Mouse (Mus musculus): ENCODE data around the gene Nfatc2ip. TPM values are rescaled to one million over a fixed set of nuclear protein-coding genes. Genes with fewer than 3 reads are reported as not detected.
"Not testable (repeated sequence)": the region's sequence is repeated elsewhere in the genome, so short reads cannot be mapped to it uniquely, and the experiment has no call there.

Gene Nfatc2ip
- total RNA-seq, 2 experiments from 2014 or later: 11.7 to 15.9 TPM

- ATAC-seq (replicated peaks; ENCODE audit: poor library complexity, severe bottlenecking): no peak
Observed at GRCm38 (mm10) chr7:126414725-126415124, 18.2 kb upstream of the Nfatc2ip start, which contains the start of gene Cd19. Gene Cd19, minus strand, starts transcription at chr7:126414889.

- ATAC-seq (replicated peaks; ENCODE audit: poor library complexity, severe bottlenecking): no peak
Observed at GRCm38 (mm10) chr7:126411061-126411460, 14.5 kb upstream of the Nfatc2ip start.

- no peak for ATAC-seq (replicated peaks; ENCODE audit: poor library complexity, severe bottlenecking)
Observed at GRCm38 (mm10) chr7:126408686-126409085, 12.1 kb upstream of the Nfatc2ip start.

GRCm38 (mm10) chr7:126402518-126402917 is 6.0 kb upstream of the Nfatc2ip start:
- ATAC-seq (replicated peaks; ENCODE audit: poor library complexity, severe bottlenecking): not testable (repeated sequence)

- peak; percentile 49 for ATAC-seq (replicated peaks; ENCODE audit: poor library complexity, severe bottlenecking)
Observed at GRCm38 (mm10) chr7:126399548-126399947, 3.0 kb upstream of the Nfatc2ip start.

- ATAC-seq (replicated peaks; ENCODE audit: poor library complexity, severe bottlenecking): no peak
Observed at GRCm38 (mm10) chr7:126397822-126398221, 1.3 kb upstream of the Nfatc2ip start.

- no peak for ATAC-seq (replicated peaks; ENCODE audit: poor library complexity, severe bottlenecking)
Observed at GRCm38 (mm10) chr7:126397221-126397620, 684 bp upstream of the Nfatc2ip start.

GRCm38 (mm10) chr7:126392086-126392884 is 4.3 kb downstream of the Nfatc2ip start:
- ATAC-seq (replicated peaks; ENCODE audit: poor library complexity, severe bottlenecking): not testable (repeated sequence)

- no peak for ATAC-seq (replicated peaks; ENCODE audit: poor library complexity, severe bottlenecking)
Observed at GRCm38 (mm10) chr7:126388185-126388584, 8.4 kb downstream of the Nfatc2ip start.

- no peak for ATAC-seq (replicated peaks; ENCODE audit: poor library complexity, severe bottlenecking)
Observed at GRCm38 (mm10) chr7:126383565-126383964, 13.0 kb downstream of the Nfatc2ip start.

- ATAC-seq (replicated peaks; ENCODE audit: poor library complexity, severe bottlenecking): peak; percentile 91
Observed at GRCm38 (mm10) chr7:126377278-126378158, 19.0 kb downstream of the Nfatc2ip start, which contains the start of gene Spns1. Gene Spns1, minus strand, starts transcription at chr7:126377450.

GRCm38 (mm10) chr7:126376903-126377277 is 19.6 kb downstream of the Nfatc2ip start:
- no peak; the same call in 1 of the 2 replicates for ATAC-seq (replicated peaks; ENCODE audit: poor library complexity, severe bottlenecking)

GRCm38 (mm10) chr7:126375012-126375411 is 21.5 kb downstream of the Nfatc2ip start:
- ATAC-seq (replicated peaks; ENCODE audit: poor library complexity, severe bottlenecking): no peak

GRCm38 (mm10) chr7:126374526-126374925 is 22.0 kb downstream of the Nfatc2ip start:
- ATAC-seq (replicated peaks; ENCODE audit: poor library complexity, severe bottlenecking): no peak

- ATAC-seq (replicated peaks; ENCODE audit: poor library complexity, severe bottlenecking): no peak
Observed at GRCm38 (mm10) chr7:126373007-126373406, 23.5 kb downstream of the Nfatc2ip start.

- ATAC-seq (replicated peaks; ENCODE audit: poor library complexity, severe bottlenecking): peak; percentile 90
Observed at GRCm38 (mm10) chr7:126369393-126369792, 27.1 kb downstream of the Nfatc2ip start, which contains the start of gene Lat. Gene Lat, minus strand, starts transcription at chr7:126369570.

- ATAC-seq (replicated peaks; ENCODE audit: poor library complexity, severe bottlenecking): no peak
Observed at GRCm38 (mm10) chr7:126368367-126368766, 28.2 kb downstream of the Nfatc2ip start.

GRCm38 (mm10) chr7:126367636-126368035 is 28.9 kb downstream of the Nfatc2ip start:
- no peak for ATAC-seq (replicated peaks; ENCODE audit: poor library complexity, severe bottlenecking)

GRCm38 (mm10) chr7:126363038-126363437 is 33.5 kb downstream of the Nfatc2ip start:
- ATAC-seq (replicated peaks; ENCODE audit: poor library complexity, severe bottlenecking): no peak

GRCm38 (mm10) chr7:126359049-126359448 is 37.5 kb downstream of the Nfatc2ip start:
- ATAC-seq (replicated peaks; ENCODE audit: poor library complexity, severe bottlenecking): no peak

- no peak for ATAC-seq (replicated peaks; ENCODE audit: poor library complexity, severe bottlenecking)
Observed at GRCm38 (mm10) chr7:126358413-126358812, 38.1 kb downstream of the Nfatc2ip start.

Measured in granulocyte monocyte progenitor cell, adult 5-6 weeks (primary cell).